Mouse (Mus musculus) mesoderm, embryonic 11.5 days (tissue): ENCODE measurements around the gene Npcd.

Experiments
- DNase-seq: peaks from one replicate; pipeline ENCODE4 v3.0.0-alpha.2; 2012; ENCODE audit warnings: low read depth, low spot score

Npcd gene

DNA sequence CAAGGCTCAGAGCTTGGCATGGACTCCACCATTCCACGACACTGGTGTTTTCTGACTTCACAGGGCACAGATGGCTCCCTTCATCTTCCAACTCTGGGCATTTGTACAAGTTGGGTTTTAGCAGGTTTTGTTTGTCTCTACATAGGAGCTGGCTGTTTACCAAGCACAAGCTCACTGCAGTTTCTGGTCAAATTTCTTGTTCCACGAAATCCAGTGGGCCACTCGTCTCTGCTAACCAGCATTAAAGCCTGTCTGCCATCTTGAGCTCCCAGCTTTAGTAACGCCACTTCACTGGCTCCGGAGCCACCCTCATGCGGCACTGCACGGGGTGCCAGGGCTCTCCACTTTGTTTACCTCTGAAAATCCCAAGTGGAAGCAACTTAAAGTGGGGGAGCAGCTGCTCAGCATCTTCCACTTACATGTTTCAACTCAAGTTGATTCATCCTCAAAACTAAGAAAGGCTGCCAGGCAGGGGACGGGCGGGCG, 67.4 kb downstream of the Npcd start:
- no peak for DNase-seq

DNA sequence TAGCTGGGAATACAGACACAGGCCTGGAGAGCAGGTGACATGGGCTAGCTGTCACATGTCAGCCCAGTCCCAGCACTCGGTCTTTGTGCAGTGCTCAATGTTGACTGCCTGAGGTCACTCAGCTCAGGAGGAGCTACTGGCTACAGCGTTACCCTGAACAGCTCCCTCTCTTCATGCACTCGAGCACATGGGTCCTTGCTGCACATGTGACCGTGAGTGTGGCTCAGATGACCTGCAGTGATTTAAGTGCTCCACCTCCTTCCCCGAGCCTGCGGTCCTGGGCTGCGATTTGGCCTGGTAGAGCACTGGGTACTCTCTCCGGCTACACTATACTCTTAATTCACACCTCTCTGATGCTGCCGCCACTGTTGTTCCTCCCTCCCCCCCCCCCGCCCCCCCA, 67.9 kb downstream of the Npcd start:
- DNase-seq, result no peak

DNA sequence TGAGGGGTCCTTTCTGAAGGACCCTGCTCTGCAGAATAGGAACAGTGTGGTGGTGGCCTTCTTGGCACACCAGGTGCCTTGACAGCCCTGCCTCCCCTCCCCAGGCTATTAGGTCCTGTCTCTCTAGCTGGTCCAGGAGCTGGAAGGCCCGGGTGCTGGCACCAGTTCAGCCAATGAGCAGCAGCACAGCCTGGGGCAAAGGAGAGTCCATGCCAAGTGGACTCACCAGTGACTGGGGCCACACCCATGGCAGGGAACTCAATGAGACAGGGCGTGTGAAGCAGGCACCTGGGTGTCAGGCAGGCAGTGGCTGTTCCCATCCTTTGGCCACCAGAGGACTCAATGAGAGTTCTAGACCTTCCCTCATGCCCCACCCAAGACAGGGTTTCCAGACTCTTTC, 68.7 kb downstream of the Npcd start:
- DNase-seq, result no peak

- no peak for DNase-seq
Measured at GRCm38 (mm10) chr15:79764539-79765267, 69.3 kb downstream of the Npcd start.

- DNase-seq, result no peak
Measured at GRCm38 (mm10) chr15:79763601-79764246, 70.3 kb downstream of the Npcd start.

DNA sequence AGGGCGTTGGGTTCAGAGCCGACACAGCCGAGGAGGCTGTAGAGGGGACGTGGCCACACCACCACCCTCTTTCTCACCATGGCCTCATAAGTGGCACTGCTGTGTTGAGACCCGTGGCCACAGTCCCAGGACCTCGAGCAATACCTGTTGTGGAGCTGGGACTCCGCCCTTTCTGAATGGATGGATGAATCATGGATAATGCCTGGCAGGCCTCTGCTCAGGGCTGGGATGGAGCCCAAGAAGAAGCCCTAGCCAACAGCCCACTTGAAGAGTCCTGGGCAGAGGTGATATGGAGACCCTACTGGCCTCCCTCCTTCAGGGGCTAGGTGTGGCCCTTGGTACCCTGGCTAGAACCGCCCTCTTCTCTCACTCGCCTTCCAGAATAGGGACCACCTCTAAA, 71.0 kb downstream of the Npcd start:
- DNase-seq, result no peak

DNA sequence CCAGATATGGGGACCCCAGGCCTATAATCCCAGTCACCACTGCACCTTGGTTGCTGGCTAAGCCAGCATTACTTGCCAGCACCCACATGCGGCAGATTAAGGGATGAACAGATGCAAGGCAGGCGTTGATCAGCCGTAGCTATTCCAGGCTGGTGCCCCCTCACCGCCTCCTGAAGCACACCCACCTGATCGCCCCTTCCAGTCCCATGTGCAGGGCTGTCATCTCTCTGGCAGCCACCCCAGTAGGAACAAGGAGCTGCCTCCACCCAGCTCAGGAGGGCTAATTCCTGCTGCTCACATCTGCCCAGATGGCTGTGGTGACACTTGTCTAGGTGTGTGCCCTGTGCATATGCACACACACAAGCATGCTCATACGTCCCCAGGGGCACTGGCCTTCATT, 73.1 kb downstream of the Npcd start:
- no peak for DNase-seq

GRCm38 (mm10) chr15:79757118-79757517, 76.9 kb downstream of the Npcd start:
- no peak for DNase-seq

DNA sequence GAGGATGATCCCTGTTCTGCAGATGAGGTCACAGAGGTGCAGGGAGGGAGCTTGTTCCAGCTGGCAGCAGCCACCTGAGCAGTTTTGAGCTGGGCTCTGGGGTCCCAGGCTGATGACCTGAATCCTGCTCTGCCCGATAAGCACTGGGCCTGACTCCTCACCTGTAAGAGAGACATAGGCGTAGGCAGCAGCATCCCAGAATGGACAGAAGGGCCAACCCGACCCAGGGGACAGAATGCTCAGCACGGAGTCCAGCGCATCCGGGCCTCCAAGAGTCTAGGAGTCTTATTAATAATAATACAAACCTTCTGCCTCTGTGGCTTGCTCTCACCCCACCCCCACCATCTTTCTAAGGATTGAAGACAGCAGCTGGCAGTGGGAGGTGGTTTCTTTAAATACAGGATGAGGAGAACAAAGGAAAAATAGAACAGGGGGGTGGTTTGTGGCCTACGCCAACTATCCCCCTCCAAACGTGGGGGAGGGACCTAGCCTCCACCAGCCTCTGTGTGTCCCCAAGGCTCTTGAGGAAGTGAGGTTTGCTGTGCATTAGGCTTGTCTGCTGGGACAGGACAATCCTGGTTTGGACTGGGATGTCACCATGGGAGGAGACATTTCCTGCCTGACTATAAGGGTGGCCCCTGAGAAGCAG, 77.9 kb downstream of the Npcd start:
- DNase-seq, result no peak

DNA sequence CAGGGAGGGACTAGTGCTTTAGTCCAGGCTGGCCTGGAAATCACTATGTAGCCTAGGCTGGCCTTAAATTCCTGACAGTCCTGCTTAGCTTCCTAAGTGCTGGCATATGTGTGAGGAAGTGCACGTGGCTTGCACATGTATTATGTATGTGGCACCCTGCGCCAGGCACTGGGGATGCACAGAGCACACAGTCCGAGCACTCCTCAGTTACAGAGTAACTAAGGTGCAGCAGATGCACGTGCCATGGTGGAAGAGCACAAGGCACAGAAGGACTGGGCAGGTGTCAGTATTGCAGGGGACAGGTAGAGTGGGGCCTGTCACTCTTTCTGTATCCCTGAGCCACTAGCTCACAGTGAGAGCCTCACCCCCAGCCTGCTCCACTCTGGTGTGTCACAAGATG, 78.9 kb downstream of the Npcd start:
- DNase-seq, result no peak

DNA sequence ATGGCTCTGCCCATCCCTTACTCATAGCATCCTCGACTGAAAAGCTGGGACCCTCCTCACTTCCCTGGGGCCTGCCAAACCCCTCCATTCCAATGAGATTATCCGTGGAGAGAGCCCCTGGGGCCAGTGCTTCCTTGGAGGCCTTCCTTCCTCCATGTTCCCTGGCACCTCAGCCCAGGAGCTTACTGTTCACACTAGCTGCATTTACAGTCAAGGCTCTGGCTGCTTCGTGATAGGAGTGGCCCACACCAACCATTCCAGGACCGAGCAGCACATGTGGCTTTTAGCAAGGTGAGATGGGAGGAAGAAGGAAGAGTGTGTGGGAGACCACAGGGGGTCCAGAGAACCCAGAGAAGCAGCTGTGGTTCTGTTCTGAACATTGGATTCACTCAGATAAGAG, 80.2 kb downstream of the Npcd start:
- no peak for DNase-seq

GRCm38 (mm10) chr15:79753420-79753752, 80.7 kb downstream of the Npcd start:
- DNase-seq, result no peak

GRCm38 (mm10) chr15:79752742-79753419, 81.2 kb downstream of the Npcd start:
- peak; percentile 72 for DNase-seq

DNA sequence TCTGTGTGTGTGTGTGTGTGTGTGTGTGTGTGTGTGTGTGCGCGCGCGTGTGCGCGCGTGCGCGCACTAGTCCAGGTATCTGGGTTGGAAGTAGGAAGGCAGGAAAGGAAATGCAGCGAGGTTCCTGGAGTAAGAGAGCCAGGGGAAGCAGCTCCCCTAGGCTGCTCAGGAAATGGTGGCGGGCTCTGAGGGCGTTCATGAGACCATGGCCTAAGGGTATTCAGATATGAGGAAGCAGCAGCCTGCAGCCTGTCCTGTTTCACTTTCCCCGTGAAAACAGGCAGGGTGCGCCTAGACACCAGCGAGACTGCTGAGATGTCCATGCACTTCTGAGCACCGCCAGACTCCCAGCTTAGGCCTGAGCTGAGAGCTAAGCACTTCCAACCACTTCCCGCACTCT, 82.3 kb downstream of the Npcd start:
- no peak for DNase-seq

- no peak for DNase-seq
Measured at GRCm38 (mm10) chr15:79750266-79750665, 83.8 kb downstream of the Npcd start.

GRCm38 (mm10) chr15:79749162-79749561, 84.9 kb downstream of the Npcd start:
- DNase-seq, result no peak

GRCm38 (mm10) chr15:79747998-79748397, 86.0 kb downstream of the Npcd start:
- DNase-seq, result peak; percentile 61

GRCm38 (mm10) chr15:79745883-79746282, 88.2 kb downstream of the Npcd start:
- DNase-seq, result no peak

- no peak for DNase-seq
Measured at GRCm38 (mm10) chr15:79745312-79745711, 88.7 kb downstream of the Npcd start.

- DNase-seq, result no peak
Measured at GRCm38 (mm10) chr15:79744742-79745141, 89.3 kb downstream of the Npcd start.

GRCm38 (mm10) chr15:79744001-79744400, 90.0 kb downstream of the Npcd start:
- no peak for DNase-seq

- no peak for DNase-seq
Measured at GRCm38 (mm10) chr15:79742706-79743023, 91.4 kb downstream of the Npcd start.
